7 mouse cellular contexts compared by ENCODE assay signal in genomic region chr17:31855597-31856518, GRCm38 (mm10). TPM values are rescaled to one million over a fixed set of nuclear protein-coding genes. Genes with fewer than 3 reads are reported as not detected.
DNase-seq lines count a peak whose midpoint lies in the region; ATAC-seq and TF ChIP-seq lines count a peak whose summit lies in the region.

TSS of gene Sik1 (minus strand) at chr17:31855804.

- peak within 1 kb of the TSS; percentile 79 for H3K27ac ChIP-seq in embryonic facial prominence, embryonic 12.5 days
- H3K27ac ChIP-seq in kidney, adult 2 months (ENCODE audit: insufficient read depth, low read depth, low read length): peak within 1 kb of the TSS; percentile 98
- peak within 1 kb of the TSS; percentile 82 for H3K27ac ChIP-seq in limb, embryonic 13.5 days
- peak within 1 kb of the TSS; percentile 86 for H3K27ac ChIP-seq in midbrain, embryonic 16.5 days (ENCODE audit: low read length)

- H3K36me3 ChIP-seq in embryonic facial prominence, embryonic 12.5 days: peaks cover 5% of the 10 kb centered on the region
- H3K36me3 ChIP-seq in kidney, adult 2 months (ENCODE audit: control insufficient read depth, insufficient read depth, low read length): peaks cover 4% of the 10 kb centered on the region; the same call in 1 of the 2 replicates
- H3K36me3 ChIP-seq in limb, embryonic 13.5 days: peaks cover 3% of the 10 kb centered on the region
- H3K36me3 ChIP-seq in midbrain, embryonic 16.5 days (ENCODE audit: control insufficient read depth, insufficient read depth, low read length): peaks cover 3% of the 10 kb centered on the region; the same call in 1 of the 2 replicates

- peak; percentile 48 for TF ChIP-seq POLR2A in kidney, adult 2 months (IDR thresholded peaks at IDR 0.05; ENCODE audit: low read depth, low read length)

- TF ChIP-seq CTCF in kidney, adult 2 months (conservative IDR thresholded peaks at IDR 0.05; ENCODE audit: insufficient read depth, insufficient read length, low read depth, low read length): peak; percentile 46

- peaks cover 33% of the 10 kb centered on the region for H3K4me1 ChIP-seq in embryonic facial prominence, embryonic 12.5 days
- H3K4me1 ChIP-seq in kidney, adult 2 months (ENCODE audit: control insufficient read depth, insufficient read depth, low read length): peaks cover 24% of the 10 kb centered on the region
- peaks cover 35% of the 10 kb centered on the region for H3K4me1 ChIP-seq in limb, embryonic 13.5 days
- H3K4me1 ChIP-seq in midbrain, embryonic 16.5 days (ENCODE audit: control insufficient read depth, insufficient read depth, low read length): peaks cover 28% of the 10 kb centered on the region

- no peaks in the 10 kb centered on the region for H3K9me3 ChIP-seq in embryonic facial prominence, embryonic 12.5 days
- H3K9me3 ChIP-seq in limb, embryonic 13.5 days: no peaks in the 10 kb centered on the region
- H3K9me3 ChIP-seq in midbrain, embryonic 16.5 days (replicated peaks; ENCODE audit: control insufficient read depth, low read length, poor library complexity, severe bottlenecking): no peaks in the 10 kb centered on the region

- ATAC-seq in embryonic facial prominence, embryonic 12.5 days (ENCODE audit: insufficient number of reproducible peaks, insufficient read depth, low FRiP score, low TSS enrichment): peak; percentile 88
- ATAC-seq in limb, embryonic 13.5 days (ENCODE audit: low FRiP score, low read depth): peak; percentile 90
- peak; percentile 94 for ATAC-seq in midbrain, embryonic 16.5 days

- DNase-seq in adrenal gland, postnatal 25 days: peak; percentile 99
- DNase-seq in heart, adult 18-20 months: peak; percentile 96 to 98
- DNase-seq in kidney, adult 2 months: peak; percentile 99
- DNase-seq in spleen, postnatal 10 days (ENCODE audit: low spot score in 2 of 2): peak; percentile 93 to 99

- WGBS in embryonic facial prominence, embryonic 12.5 days: under 1% methylated on average over 85 of the region's 92 CpGs
- WGBS in kidney, adult 2 months: 1% methylated on average over 78 of the region's 92 CpGs
- under 1% methylated on average over 82 of the region's 92 CpGs for WGBS in limb, embryonic 13.5 days
- under 1% methylated on average over 55 of the region's 92 CpGs for WGBS in midbrain, embryonic 16.5 days

- H3K4me3 ChIP-seq in embryonic facial prominence, embryonic 12.5 days: peak within 1 kb of the TSS; percentile 88
- H3K4me3 ChIP-seq in kidney, adult 2 months (ENCODE audit: insufficient read depth, low read depth, low read length): peak within 1 kb of the TSS; percentile 90
- peak within 1 kb of the TSS; percentile 90 for H3K4me3 ChIP-seq in limb, embryonic 13.5 days
- H3K4me3 ChIP-seq in midbrain, embryonic 16.5 days (ENCODE audit: low read depth, low read length): peak within 1 kb of the TSS; percentile 95

- peak within 1 kb of the TSS; percentile 75 for H3K9ac ChIP-seq in embryonic facial prominence, embryonic 12.5 days
- H3K9ac ChIP-seq in limb, embryonic 13.5 days: peak within 1 kb of the TSS; percentile 89
- H3K9ac ChIP-seq in midbrain, embryonic 16.5 days (ENCODE audit: low read depth, low read length): peak within 1 kb of the TSS; percentile 89

- no peaks in the 10 kb centered on the region for H3K27me3 ChIP-seq in embryonic facial prominence, embryonic 12.5 days
- H3K27me3 ChIP-seq in kidney, adult 2 months (replicated peaks; ENCODE audit: control insufficient read depth, insufficient read depth, low read length): no peaks in the 10 kb centered on the region
- H3K27me3 ChIP-seq in limb, embryonic 13.5 days: no peaks in the 10 kb centered on the region
- H3K27me3 ChIP-seq in midbrain, embryonic 16.5 days (ENCODE audit: control insufficient read depth, insufficient read depth, low read depth, low read length): no peaks in the 10 kb centered on the region

- peak within 1 kb of the TSS; percentile 90 for H3K4me2 ChIP-seq in embryonic facial prominence, embryonic 12.5 days (replicated peaks)
- peak within 1 kb of the TSS; percentile 87 for H3K4me2 ChIP-seq in limb, embryonic 13.5 days (replicated peaks)
- peak within 1 kb of the TSS; percentile 73 for H3K4me2 ChIP-seq in midbrain, embryonic 16.5 days (ENCODE audit: low read length)

RNA-seq across cellular contexts. Expression of gene Sik1, which starts in this region (rescaled TPM):
- 16.0 and 28.2 TPM in 2 replicates for total RNA-seq in adrenal gland, postnatal 25 days (2021)
- 13.0 and 15.8 TPM in 2 replicates for polyA plus RNA-seq in embryonic facial prominence, embryonic 12.5 days (2016; fragmentation: Nextera tagmentation; extraction: Ambion mirVana)
- 10 to 100 TPM; 50.5 to 54.1 TPM for total RNA-seq in heart, adult 18-20 months (2021)
- polyA plus RNA-seq in kidney, adult 2 months (2012; rRNA removed): 35.5 and 57.6 TPM in 2 replicates
- polyA plus RNA-seq in limb, embryonic 13.5 days (2015; fragmentation: Nextera tagmentation; extraction: Ambion mirVana): 13.1 and 14.3 TPM in 2 replicates
- polyA plus RNA-seq in midbrain, embryonic 16.5 days (2015; fragmentation: Nextera tagmentation; extraction: Ambion mirVana): 16.7 and 20.9 TPM in 2 replicates

Comparison
In these comparisons a context has a peak if more than half of its experiments do, and no peak if none do; other contexts are left out.
1. Peak in every context shown above with its lines: DNase-seq, ATAC-seq, H3K4me3 ChIP-seq and H3K27ac ChIP-seq.